Mouse (Mus musculus): Measurements from ENCODE around the gene Ifnk. TPM values are rescaled to one million over a fixed set of nuclear protein-coding genes. Genes with fewer than 3 reads are reported as not detected.

Gene Ifnk
- total and polyA plus RNA-seq, 3 experiments, result not detected

GRCm38 (mm10) chr4:35189794-35190193 is 37.9 kb downstream of the Ifnk start:
- dilution Hi-C loops (cut with MboI; ENCODE audit: extremely low pct_ligation_motif_present, extremely low pct_unique_long_range_greater_than_20kb, low sequenced_read_pairs), result no loop called here
- Histone ChIP-seq H3K79me2 (replicated peaks; ENCODE audit: control insufficient read depth, extremely low read depth, insufficient read depth, poor library complexity, severe bottlenecking) (no peaks in the 10 kb centered on the region), H3K36me3 (replicated peaks in 1 of 2; ENCODE audit: control insufficient read depth in 1 of 2, insufficient read depth in 1 of 2, low read length in 1 of 2) (peaks cover 47 to 61% of the 10 kb centered on the region in 2 experiments), H3K27me3 (replicated peaks) (no peaks in the 10 kb centered on the region), H3K4me2 (ENCODE audit: insufficient read depth, low read depth, poor library complexity, severe bottlenecking) (no peak overlapping the region), H3K4me1 (ENCODE audit: control insufficient read depth in 1 of 2, insufficient read depth in 2 of 2) (no peaks in the 10 kb centered on the region), H3K4me3 (replicated peaks in 1 of 3; ENCODE audit: low read depth in 2 of 3, low read length in 2 of 3, poor library complexity in 1 of 3) (no peak overlapping the region), H3K27ac (ENCODE audit: insufficient read depth, low read depth) (no peak overlapping the region), H3K9ac (ENCODE audit: insufficient read depth, low read depth) (no peak overlapping the region), H3K9me3 (replicated peaks; ENCODE audit: low read length) (no peaks in the 10 kb centered on the region)
- DNase-seq (ENCODE audit: extremely low read depth), result no peak
- TF ChIP-seq RAD21 (IDR thresholded peaks at IDR 0.05; ENCODE audit: low read depth, low read length), result no peak
- TF ChIP-seq TCF12 (IDR thresholded peaks at IDR 0.05; ENCODE audit: low read depth, low read length), result no peak
- no peak for TF ChIP-seq RCOR1 (conservative IDR thresholded peaks at IDR 0.05; ENCODE audit: low read depth, low read length)
- no peak for TF ChIP-seq ZNF384 (IDR thresholded peaks at IDR 0.05; ENCODE audit: low read depth, low read length)
- TF ChIP-seq POLR2A (IDR thresholded peaks at IDR 0.05; ENCODE audit: low read depth, low read length), result 0 out of 2 replicates have a peak, but pooled peaks have one; percentile 9
- TF ChIP-seq EP300 (IDR thresholded peaks at IDR 0.05; ENCODE audit: low read length), result no peak
- in situ Hi-C loops (cut with MboI; ENCODE audit: low pct_ligation_motif_present, low pct_unique_long_range_greater_than_20kb, low sequenced_read_pairs), result loop anchor here (10.0 kb wide), 1 partner anchor 235 kb away; no protein-coding TSS in a partner anchor

- no peaks in the 10 kb centered on the region for H3K9me3 ChIP-seq (replicated peaks; ENCODE audit: low read length)
- no peaks in the 10 kb centered on the region for H3K79me2 ChIP-seq (replicated peaks; ENCODE audit: control insufficient read depth, extremely low read depth, insufficient read depth, poor library complexity, severe bottlenecking)
- no peaks in the 10 kb centered on the region for H3K4me1 ChIP-seq (ENCODE audit: control insufficient read depth in 1 of 2, insufficient read depth in 2 of 2)
- peaks cover 62 to 87% of the 10 kb centered on the region in 2 experiments for H3K36me3 ChIP-seq (replicated peaks in 1 of 2; ENCODE audit: control insufficient read depth in 1 of 2, insufficient read depth in 1 of 2, low read length in 1 of 2)
- no peaks in the 10 kb centered on the region for H3K27me3 ChIP-seq (replicated peaks)
- DNase-seq (ENCODE audit: extremely low read depth), result peak; percentile 20
- no peak overlapping the region for H3K27ac ChIP-seq (ENCODE audit: insufficient read depth, low read depth)
- in situ Hi-C loops (cut with MboI; ENCODE audit: low pct_ligation_motif_present, low pct_unique_long_range_greater_than_20kb, low sequenced_read_pairs) (loop anchor here (10.0 kb wide), 1 partner anchor 238 kb away; no protein-coding TSS in a partner anchor), dilution Hi-C loops (cut with MboI; ENCODE audit: extremely low pct_ligation_motif_present, extremely low pct_unique_long_range_greater_than_20kb, low sequenced_read_pairs) (no loop called here)
- TF ChIP-seq JUN (IDR thresholded peaks at IDR 0.05; ENCODE audit: insufficient read depth, low read depth, low read length) (no peak), SMC3 (IDR thresholded peaks at IDR 0.05; ENCODE audit: low read depth, low read length) (peak; percentile 69), RAD21 (IDR thresholded peaks at IDR 0.05; ENCODE audit: low read depth, low read length) (peak; percentile 70), CTCF (conservative IDR thresholded peaks at IDR 0.05 in 1 of 2, IDR thresholded peaks at IDR 0.05 in 1 of 2; ENCODE audit: low read depth in 2 of 2, low read length in 2 of 2) (peak in 1 of 2 experiments; percentile 68; a peak in 2 of 4 replicates), MAZ (IDR thresholded peaks at IDR 0.05; ENCODE audit: low read depth, low read length) (no peak), MAFK (IDR thresholded peaks at IDR 0.05; ENCODE audit: insufficient replicate concordance, low read length) (no peak)
- H3K4me2 ChIP-seq (ENCODE audit: insufficient read depth, low read depth, poor library complexity, severe bottlenecking), result no peak overlapping the region
- no peak overlapping the region for H3K4me3 ChIP-seq (replicated peaks in 1 of 3; ENCODE audit: low read depth in 2 of 3, low read length in 2 of 3, poor library complexity in 1 of 3)
- H3K9ac ChIP-seq (ENCODE audit: insufficient read depth, low read depth), result no peak overlapping the region
Observed at GRCm38 (mm10) chr4:35192725-35193124, 40.9 kb downstream of the Ifnk start.

GRCm38 (mm10) chr4:35201700-35202099 is 49.8 kb downstream of the Ifnk start:
- dilution Hi-C loops (cut with MboI; ENCODE audit: extremely low pct_ligation_motif_present, extremely low pct_unique_long_range_greater_than_20kb, low sequenced_read_pairs), result no loop called here
- in situ Hi-C loops (cut with MboI; ENCODE audit: low pct_ligation_motif_present, low pct_unique_long_range_greater_than_20kb, low sequenced_read_pairs), result no loop called here
- peaks cover 69 to 83% of the 10 kb centered on the region in 2 experiments for H3K36me3 ChIP-seq (replicated peaks in 1 of 2; ENCODE audit: control insufficient read depth in 1 of 2, insufficient read depth in 1 of 2, low read length in 1 of 2)
- no peaks in the 10 kb centered on the region for H3K9me3 ChIP-seq (replicated peaks; ENCODE audit: low read length)
- TF ChIP-seq BHLHE40 (IDR thresholded peaks at IDR 0.05; ENCODE audit: low read depth, low read length), result no peak
- no peak for DNase-seq (ENCODE audit: extremely low read depth)
- H3K4me3 ChIP-seq (replicated peaks in 1 of 3; ENCODE audit: low read depth in 2 of 3, low read length in 2 of 3, poor library complexity in 1 of 3), result no peak overlapping the region
- H3K4me2 ChIP-seq (ENCODE audit: insufficient read depth, low read depth, poor library complexity, severe bottlenecking), result no peak overlapping the region
- no peaks in the 10 kb centered on the region for H3K27me3 ChIP-seq (replicated peaks)
- H3K27ac ChIP-seq (ENCODE audit: insufficient read depth, low read depth), result no peak overlapping the region
- no peaks in the 10 kb centered on the region; the same call in 1 of the 2 replicates for H3K79me2 ChIP-seq (replicated peaks; ENCODE audit: control insufficient read depth, extremely low read depth, insufficient read depth, poor library complexity, severe bottlenecking)
- no peak overlapping the region for H3K9ac ChIP-seq (ENCODE audit: insufficient read depth, low read depth)
- H3K4me1 ChIP-seq (ENCODE audit: control insufficient read depth in 1 of 2, insufficient read depth in 2 of 2), result no peaks in the 10 kb centered on the region

Other genes with a start within 250 kb of the Ifnk start
- 9.4 and 11.7 TPM in 2 replicates for gene Mob3b, start 5.4 kb downstream of the Ifnk start, total RNA-seq (2012; rRNA removed)
- gene Mob3b, start 5.4 kb downstream of the Ifnk start, total RNA-seq (2014; rRNA removed), result 3.2 and 3.5 TPM in 2 replicates
- gene Mob3b, start 5.4 kb downstream of the Ifnk start, polyA plus RNA-seq (2012; ENCODE audit: insufficient read length, low read depth), result 11.0 and 12.3 TPM in 2 replicates
- 24.2 and 49.7 TPM in 2 replicates for gene C9orf72, start 74.1 kb downstream of the Ifnk start, total RNA-seq (2012; rRNA removed)
- 46.5 and 58.2 TPM in 2 replicates for gene C9orf72, start 74.1 kb downstream of the Ifnk start, total RNA-seq (2014; rRNA removed)
- gene C9orf72, start 74.1 kb downstream of the Ifnk start, polyA plus RNA-seq (2012; ENCODE audit: insufficient read length, low read depth), result 13.8 and 15.4 TPM in 2 replicates

Data from CH12.LX (cell line).